Mouse (Mus musculus) hindbrain, embryonic 16.5 days (tissue): ENCODE data around the gene Greb1. TPM values are rescaled to one million over a fixed set of nuclear protein-coding genes. Genes with fewer than 3 reads are reported as not detected.
"Not testable (repeated sequence)": the region's sequence is repeated elsewhere in the genome, so short reads cannot be mapped to it uniquely, and the experiment has no call there.

ENCODE experiments used
- ATAC-seq: fragments of 200-750 bp; cut with Nextera tagmentation; 2 replicates; pipeline ENCODE4 v1.8.0; 2017; ENCODE audit warnings: moderate TSS enrichment, moderate library complexity
- H3K27ac ChIP-seq: fragments of 300-500 bp; sonication (generic); 2 replicates; pipeline ENCODE4 v1.5.1; 2014; ENCODE audit warnings: low read depth, mild to moderate bottlenecking, control low read depth, low read length, moderate library complexity
- H3K27me3 ChIP-seq: fragments of 300-500 bp; sonication (generic); replicated peaks from 2 replicates; pipeline ENCODE4 v1.6.1; 2014; ENCODE audit warnings: low read length; ENCODE audit not compliant: control insufficient read depth, insufficient read depth
- H3K36me3 ChIP-seq: fragments of 300-500 bp; sonication (generic); 2 replicates; pipeline ENCODE4 v1.6.1; 2014; ENCODE audit warnings: mild to moderate bottlenecking, low read length, moderate library complexity, mixed read lengths; ENCODE audit not compliant: control insufficient read depth, insufficient read depth
- H3K4me1 ChIP-seq: fragments of 300-500 bp; sonication (generic); 2 replicates; pipeline ENCODE4 v1.6.1; 2014; ENCODE audit warnings: low read depth, low read length; ENCODE audit not compliant: control insufficient read depth, insufficient read depth
- H3K4me2 ChIP-seq: fragments of 300-500 bp; sonication (generic); 2 replicates; pipeline ENCODE4 v1.6.1; 2014; ENCODE audit warnings: mild to moderate bottlenecking, low read length, control low read depth, moderate library complexity
- H3K4me3 ChIP-seq: fragments of 300-500 bp; sonication (generic); 2 replicates; pipeline ENCODE4 v1.5.1; 2014; ENCODE audit warnings: mild to moderate bottlenecking, low read length, control low read depth, moderate library complexity
- H3K9ac ChIP-seq: fragments of 300-500 bp; sonication (generic); 2 replicates; pipeline ENCODE4 v1.6.1; 2014; ENCODE audit warnings: low read depth, mild to moderate bottlenecking, control low read depth, low read length, moderate library complexity
- H3K9me3 ChIP-seq: fragments of 300-500 bp; sonication (generic); 2 replicates; pipeline ENCODE4 v1.6.1; 2014; ENCODE audit warnings: mild to moderate bottlenecking, low read length, moderate library complexity; ENCODE audit not compliant: control insufficient read depth
- WGBS: fragments of 180-500 bp; shearing (Covaris S2); extraction: QIAGEN DNeasy Blood & Tissue Kit; methylation state at CpG from one replicate; pipeline ENCODE4 v1.1.7; 2014; 5-methylcytosine and 5-hydroxymethylcytosine counted together
- polyA plus RNA-seq: library from polyadenylated mRNA; unstranded; fragments of >200 nt; fragmentation: Nextera tagmentation; extraction: Ambion mirVana; gene quantifications from 2 replicates; pipeline ENCODE4 v1.2.1, GENCODE M21; 2015

The Greb1 gene
- polyA plus RNA-seq, 1 experiment from 2014 or later, result 0.51 TPM

DNA sequence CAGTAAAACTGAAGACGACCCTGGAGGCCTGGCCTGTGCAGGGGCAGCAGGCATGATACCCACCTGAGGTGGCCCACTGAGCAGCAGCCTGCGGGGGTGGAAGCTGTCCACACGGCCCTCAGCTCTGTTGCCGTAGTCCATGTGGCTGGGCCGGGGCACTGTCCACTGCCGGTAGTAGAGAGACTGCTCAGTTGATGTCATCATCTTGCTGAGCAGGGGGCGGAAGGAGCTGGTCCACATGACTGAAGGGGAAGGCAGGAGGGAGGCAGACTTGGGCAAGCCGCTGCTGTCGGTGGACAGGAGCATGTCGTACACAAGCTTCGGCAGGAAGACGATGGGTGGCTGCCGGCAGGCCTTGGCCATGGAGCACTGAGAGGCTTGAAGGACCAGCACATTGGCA is 104.5 kb downstream of the Greb1 start:
- H3K4me1 ChIP-seq, result no peaks in the 10 kb centered on the region
- no peaks in the 10 kb centered on the region for H3K9me3 ChIP-seq
- WGBS, result 91% methylated on average over 13 of the region's 13 CpGs
- H3K36me3 ChIP-seq, result no peaks in the 10 kb centered on the region
- no peak overlapping the region for H3K9ac ChIP-seq
- no peak overlapping the region for H3K4me2 ChIP-seq
- H3K4me3 ChIP-seq, result no peak overlapping the region
- no peak overlapping the region for H3K27ac ChIP-seq
- no peaks in the 10 kb centered on the region for H3K27me3 ChIP-seq
- no peak for ATAC-seq

DNA sequence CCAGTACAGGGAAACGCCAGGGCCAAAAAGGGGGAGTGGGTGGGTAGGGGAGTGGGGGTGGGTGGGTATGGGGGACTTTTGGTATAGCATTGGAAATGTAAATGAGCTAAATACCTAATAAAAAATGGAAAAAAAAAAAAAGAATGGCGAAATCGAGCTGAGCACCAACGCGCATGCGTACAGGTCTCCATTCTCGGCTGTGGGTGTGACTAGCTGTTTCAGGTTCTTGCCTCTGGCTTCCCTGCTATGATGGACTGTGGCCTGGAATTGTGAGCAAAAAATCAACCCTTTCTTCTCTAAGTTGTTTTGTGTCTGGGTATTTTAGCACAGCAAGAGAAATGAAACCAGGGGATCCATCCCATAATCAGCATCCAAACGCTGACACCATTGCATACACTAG is 105.4 kb downstream of the Greb1 start:
- H3K4me2 ChIP-seq, H3K36me3 ChIP-seq, H3K4me1 ChIP-seq, ATAC-seq, H3K9me3 ChIP-seq, H3K9ac ChIP-seq, H3K4me3 ChIP-seq, H3K27ac ChIP-seq, H3K27me3 ChIP-seq: not testable (repeated sequence)
- WGBS, result 95% methylated on average over 7 of the region's 8 CpGs

DNA sequence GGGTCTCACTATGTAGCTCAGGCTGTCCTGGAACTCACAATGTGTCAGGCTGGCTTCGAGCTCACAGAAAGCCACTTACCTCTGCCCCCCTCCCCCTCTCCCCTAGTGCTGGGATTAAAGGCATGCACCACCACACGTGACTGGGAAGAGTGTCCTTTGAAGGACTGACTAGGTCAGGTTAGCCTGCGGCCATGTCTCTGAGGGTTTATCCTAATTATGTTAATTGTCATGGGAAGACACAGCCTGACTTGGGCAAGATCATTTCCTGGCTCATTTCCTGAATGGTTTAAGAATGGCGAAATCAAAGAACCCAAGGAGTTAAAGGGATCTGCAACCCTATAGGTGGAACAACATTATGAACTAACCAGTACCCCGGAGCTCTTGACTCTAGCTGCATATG is 105.9 kb downstream of the Greb1 start:
- no peak overlapping the region for H3K27ac ChIP-seq
- no peaks in the 10 kb centered on the region for H3K27me3 ChIP-seq
- H3K4me3 ChIP-seq, result no peak overlapping the region
- ATAC-seq, result no peak
- H3K9ac ChIP-seq, result no peak overlapping the region
- no peaks in the 10 kb centered on the region for H3K9me3 ChIP-seq
- H3K4me1 ChIP-seq, result no peaks in the 10 kb centered on the region
- WGBS, result 82% methylated on average over 5 of the region's 5 CpGs
- H3K4me2 ChIP-seq, result no peak overlapping the region
- H3K36me3 ChIP-seq, result no peaks in the 10 kb centered on the region

DNA sequence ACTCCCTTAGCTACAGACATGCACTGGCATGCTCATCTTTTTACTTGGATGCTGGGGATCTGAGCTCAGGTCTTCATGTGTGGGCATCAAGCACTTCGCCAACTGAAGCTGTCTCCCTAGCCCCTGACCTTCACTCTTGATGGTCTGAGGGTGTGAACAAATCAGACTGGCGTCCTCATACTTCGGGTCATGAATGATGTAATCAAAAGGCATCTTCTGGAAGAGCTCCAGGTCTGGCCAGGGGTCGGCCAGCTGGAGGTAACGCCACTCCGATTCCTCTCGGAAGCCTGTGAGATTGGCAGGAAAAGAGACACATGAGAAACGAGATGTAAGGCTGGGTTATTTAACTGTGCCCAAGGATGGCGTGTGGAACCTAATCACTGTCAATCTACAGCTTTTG is 110.1 kb downstream of the Greb1 start:
- WGBS, result 88% methylated on average over 9 of the region's 9 CpGs
- Histone ChIP-seq H3K4me3 (no peak overlapping the region), H3K9me3 (no peaks in the 10 kb centered on the region), H3K36me3 (no peaks in the 10 kb centered on the region), H3K4me1 (no peaks in the 10 kb centered on the region), H3K27me3 (no peaks in the 10 kb centered on the region), H3K9ac (no peak overlapping the region), H3K4me2 (no peak overlapping the region), H3K27ac (no peak overlapping the region)
- ATAC-seq, result no peak

DNA sequence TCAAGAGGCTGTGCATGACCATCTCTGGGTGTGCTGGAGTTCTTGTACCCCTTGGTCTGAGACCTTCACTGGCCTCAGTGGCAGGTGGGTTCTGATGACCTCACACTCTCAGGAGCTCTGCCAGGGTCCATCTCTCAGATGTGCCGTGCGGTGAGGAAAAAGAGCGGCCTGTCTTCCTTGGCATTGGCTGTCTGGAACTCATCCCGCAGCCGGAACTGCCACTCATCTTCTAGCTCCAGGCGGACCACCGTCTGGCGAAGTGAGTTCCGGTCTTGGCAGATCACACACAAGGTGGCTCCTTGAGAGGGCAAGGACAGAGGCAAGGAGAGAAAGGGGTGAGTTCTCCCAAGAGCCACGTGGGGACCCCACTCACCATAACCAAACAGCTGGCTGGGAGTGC is 128.4 kb downstream of the Greb1 start:
- Histone ChIP-seq H3K9me3 (no peaks in the 10 kb centered on the region), H3K4me3 (no peak overlapping the region), H3K27ac (no peak overlapping the region), H3K4me2 (no peak overlapping the region), H3K27me3 (no peaks in the 10 kb centered on the region), H3K36me3 (no peaks in the 10 kb centered on the region), H3K4me1 (no peaks in the 10 kb centered on the region), H3K9ac (no peak overlapping the region)
- no peak for ATAC-seq
- WGBS, result 92% methylated on average over 10 of the region's 10 CpGs

DNA sequence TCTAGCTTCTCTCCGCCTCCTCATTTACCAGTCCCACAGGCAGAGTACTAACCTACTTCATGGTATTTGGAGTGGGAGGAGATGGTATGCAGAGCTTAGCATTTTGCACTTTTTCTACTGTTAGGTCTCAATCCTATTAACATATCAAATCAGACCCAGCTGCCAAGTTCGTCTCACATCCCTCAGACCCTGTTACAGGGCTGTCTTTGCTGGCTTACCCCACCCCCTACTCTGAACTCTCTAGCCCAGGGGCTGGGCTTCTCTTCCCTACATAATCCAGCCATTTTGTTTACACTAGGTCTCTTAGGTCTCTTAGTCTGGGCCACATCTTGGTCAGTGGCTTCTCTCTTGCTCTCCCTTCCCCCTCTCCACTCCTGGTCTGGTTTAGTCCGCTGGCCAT is 131.5 kb downstream of the Greb1 start:
- Histone ChIP-seq H3K9me3 (no peaks in the 10 kb centered on the region), H3K4me1 (no peaks in the 10 kb centered on the region), H3K27ac (no peak overlapping the region), H3K9ac (no peak overlapping the region), H3K36me3 (no peaks in the 10 kb centered on the region), H3K4me3 (no peak overlapping the region), H3K4me2 (no peak overlapping the region), H3K27me3 (no peaks in the 10 kb centered on the region)
- 71% methylated on average over 3 of the region's 3 CpGs for WGBS
- no peak for ATAC-seq

DNA sequence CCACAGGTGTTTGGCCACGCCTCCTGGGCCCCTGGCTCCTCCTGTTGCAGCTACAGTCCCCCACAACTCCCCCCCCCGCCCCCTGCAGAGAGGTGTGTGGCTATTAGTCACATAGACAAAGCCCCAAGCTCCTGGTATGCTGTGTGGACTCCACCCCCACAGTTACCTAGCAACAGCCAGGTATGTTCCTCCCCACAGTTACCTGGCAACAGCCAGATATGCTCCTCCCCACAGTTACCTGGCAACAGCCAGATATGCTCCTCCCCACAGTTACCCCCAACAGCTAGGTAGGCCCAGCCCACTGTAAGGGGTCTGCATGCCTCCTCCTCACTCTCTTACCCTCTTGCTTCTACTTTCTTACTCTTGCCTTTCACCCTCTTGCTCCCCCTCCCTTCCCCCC is 135.7 kb downstream of the Greb1 start:
- H3K36me3 ChIP-seq, result no peaks in the 10 kb centered on the region
- H3K9ac ChIP-seq, result no peak overlapping the region
- no peak overlapping the region for H3K4me3 ChIP-seq
- no peaks in the 10 kb centered on the region for H3K27me3 ChIP-seq
- no CpG with 5 or more reads among the region's 2 CpGs for WGBS
- 0 out of 2 replicates have a peak, but pooled peaks have one; percentile 37 for ATAC-seq
- no peaks in the 10 kb centered on the region for H3K9me3 ChIP-seq
- no peaks in the 10 kb centered on the region for H3K4me1 ChIP-seq
- H3K27ac ChIP-seq, result no peak overlapping the region
- H3K4me2 ChIP-seq, result no peak overlapping the region

DNA sequence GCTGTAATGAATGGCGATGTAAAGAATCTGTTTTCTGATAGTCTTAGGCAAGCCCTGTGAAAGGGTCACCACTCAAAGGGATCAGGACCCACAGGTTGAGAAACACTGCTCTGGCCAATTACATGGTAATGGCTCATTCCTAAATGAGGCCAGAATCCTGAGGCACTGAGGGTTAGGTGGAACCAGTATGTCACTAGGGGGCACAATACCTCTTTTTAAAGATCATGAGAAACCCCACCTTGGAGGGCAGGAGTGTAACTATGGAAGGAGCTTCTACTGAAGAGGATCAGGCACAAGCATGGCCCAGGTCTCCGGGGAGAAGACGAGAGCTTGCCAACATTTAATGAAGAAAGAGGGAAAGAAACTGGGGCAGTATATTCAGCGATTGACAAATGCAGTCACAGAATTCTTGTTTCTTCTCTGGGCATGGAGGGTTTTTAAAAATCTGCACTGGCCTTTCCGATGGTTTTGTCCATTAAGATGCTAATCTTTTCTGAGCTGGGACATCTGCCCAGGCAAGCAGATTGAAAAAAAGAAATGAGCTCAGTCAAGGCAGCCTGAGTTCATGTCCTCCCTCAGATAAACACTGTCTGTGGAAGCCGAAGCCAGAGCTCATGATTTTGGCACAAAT is 137.6 kb downstream of the Greb1 start:
- no peak overlapping the region for H3K4me2 ChIP-seq
- H3K4me1 ChIP-seq, result no peaks in the 10 kb centered on the region
- H3K27ac ChIP-seq, result no peak overlapping the region
- 58% methylated on average over 6 of the region's 6 CpGs for WGBS
- peak; percentile 68 for ATAC-seq
- H3K36me3 ChIP-seq, result no peaks in the 10 kb centered on the region
- no peaks in the 10 kb centered on the region for H3K27me3 ChIP-seq
- no peaks in the 10 kb centered on the region for H3K9me3 ChIP-seq
- no peak overlapping the region for H3K4me3 ChIP-seq
- no peak overlapping the region for H3K9ac ChIP-seq

DNA sequence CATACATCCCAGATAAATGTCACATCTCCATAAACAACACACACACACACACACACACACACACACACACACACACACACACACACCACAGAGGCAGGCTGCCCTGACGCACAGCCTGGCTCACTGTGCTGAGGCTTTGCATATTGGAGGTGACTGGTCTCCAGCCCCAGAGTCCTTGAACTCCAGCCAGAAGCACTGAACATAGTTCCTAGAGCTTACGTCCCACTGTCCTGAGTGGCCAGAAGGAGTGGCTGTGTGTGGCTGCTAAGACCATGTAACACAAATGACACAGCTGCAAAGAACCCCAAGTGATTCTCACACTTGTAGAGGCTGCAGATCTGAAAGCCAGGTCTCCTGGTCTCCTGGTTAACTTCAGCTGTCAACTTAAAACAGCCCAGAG is 138.8 kb downstream of the Greb1 start:
- Histone ChIP-seq H3K4me2 (no peak overlapping the region), H3K4me1 (no peaks in the 10 kb centered on the region), H3K9me3 (no peaks in the 10 kb centered on the region), H3K4me3 (no peak overlapping the region), H3K9ac (no peak overlapping the region), H3K27me3 (no peaks in the 10 kb centered on the region), H3K36me3 (no peaks in the 10 kb centered on the region), H3K27ac (no peak overlapping the region)
- ATAC-seq, result no peak
- 75% methylated on average over 2 of the region's 2 CpGs for WGBS

DNA sequence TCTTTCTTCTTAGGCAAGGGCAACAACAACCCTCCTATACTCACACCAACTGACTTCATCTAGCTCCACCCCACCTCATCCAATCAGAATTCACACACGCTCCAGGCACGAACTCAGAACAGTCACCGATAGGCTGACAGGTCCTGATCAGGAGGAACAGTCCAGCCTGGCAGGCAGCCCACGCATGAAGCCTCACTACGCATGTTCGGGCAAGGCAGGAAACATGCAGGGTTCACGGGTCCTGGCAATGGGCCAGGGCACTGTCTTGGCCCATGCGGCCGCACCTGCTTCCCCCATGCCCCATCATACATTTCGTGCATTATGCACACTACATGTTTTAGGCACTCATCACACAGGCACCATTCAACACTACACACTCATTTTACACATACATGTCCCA is 139.2 kb downstream of the Greb1 start:
- H3K36me3 ChIP-seq, result no peaks in the 10 kb centered on the region
- WGBS, result 85% methylated on average over 10 of the region's 10 CpGs
- no peaks in the 10 kb centered on the region for H3K4me1 ChIP-seq
- no peaks in the 10 kb centered on the region for H3K27me3 ChIP-seq
- no peak for ATAC-seq
- no peaks in the 10 kb centered on the region for H3K9me3 ChIP-seq
- H3K4me2 ChIP-seq, result no peak overlapping the region
- no peak overlapping the region for H3K27ac ChIP-seq
- no peak overlapping the region for H3K4me3 ChIP-seq
- H3K9ac ChIP-seq, result no peak overlapping the region
